Mouse (Mus musculus) testis, postnatal 10 days (tissue): ENCODE results near the gene Ephb1.

Experiments used
- DNase-seq: peaks from one replicate; pipeline ENCODE4 v3.0.0; 2021; ENCODE audit warnings: low spot score

Ephb1 gene

GRCm38 (mm10) chr9:102354561-102354973 lies at the start of gene Ephb1:
Gene Ephb1 (minus strand): TSS chr9:102354693.
- DNase-seq = peak; percentile 82

DNA sequence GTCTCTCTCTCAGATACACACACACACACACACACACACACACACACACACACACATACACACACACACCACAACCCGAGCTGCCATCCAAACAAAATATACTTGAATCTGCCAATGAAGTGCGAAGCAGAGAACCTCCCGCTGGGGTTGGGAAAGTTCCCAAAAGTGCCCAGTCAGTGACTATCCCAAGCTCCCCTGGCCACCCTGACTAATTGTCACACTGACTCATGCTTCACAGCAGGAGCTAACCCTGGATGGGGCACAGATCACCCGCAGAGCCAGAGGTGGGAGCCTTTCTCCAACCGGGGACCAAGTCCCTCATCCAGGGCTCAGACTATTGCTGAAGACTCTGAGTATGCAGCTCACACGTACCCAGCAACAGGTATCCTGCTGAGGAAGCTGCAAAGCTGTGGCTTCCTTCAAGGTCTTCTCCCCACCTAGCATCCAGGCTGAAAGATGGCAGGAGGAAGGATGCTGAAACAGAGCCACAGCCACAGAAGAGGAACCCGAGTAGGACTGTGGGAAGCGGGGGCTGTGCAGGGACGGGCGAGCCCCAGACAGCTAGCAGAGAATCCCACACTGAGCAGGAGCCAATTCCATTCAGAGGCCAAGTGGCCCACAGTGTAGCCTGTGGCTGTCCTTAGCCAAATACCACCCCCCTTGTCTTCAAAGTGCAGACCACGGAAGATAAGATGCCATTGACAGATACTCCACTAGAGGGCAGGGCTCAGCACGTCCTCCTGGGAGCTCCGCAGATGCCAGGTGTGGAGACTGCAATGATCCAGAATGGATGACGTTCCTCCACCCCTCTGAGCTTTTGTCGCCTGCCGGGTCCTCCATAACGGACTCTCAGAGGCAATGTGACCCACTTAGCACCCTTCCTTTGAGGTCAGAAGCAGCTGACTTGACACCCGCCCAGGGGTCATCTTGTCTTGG lies 48.9 kb upstream of the Ephb1 start:
- DNase-seq = peak; percentile 53

GRCm38 (mm10) chr9:102402671-102403070 lies 48.2 kb upstream of the Ephb1 start:
- DNase-seq = no peak

GRCm38 (mm10) chr9:102388266-102388665 lies 33.8 kb upstream of the Ephb1 start:
- DNase-seq = no peak

GRCm38 (mm10) chr9:102386816-102387215 lies 32.3 kb upstream of the Ephb1 start:
- DNase-seq = no peak

GRCm38 (mm10) chr9:102380235-102380634 lies 25.7 kb upstream of the Ephb1 start:
- no peak for DNase-seq

DNA sequence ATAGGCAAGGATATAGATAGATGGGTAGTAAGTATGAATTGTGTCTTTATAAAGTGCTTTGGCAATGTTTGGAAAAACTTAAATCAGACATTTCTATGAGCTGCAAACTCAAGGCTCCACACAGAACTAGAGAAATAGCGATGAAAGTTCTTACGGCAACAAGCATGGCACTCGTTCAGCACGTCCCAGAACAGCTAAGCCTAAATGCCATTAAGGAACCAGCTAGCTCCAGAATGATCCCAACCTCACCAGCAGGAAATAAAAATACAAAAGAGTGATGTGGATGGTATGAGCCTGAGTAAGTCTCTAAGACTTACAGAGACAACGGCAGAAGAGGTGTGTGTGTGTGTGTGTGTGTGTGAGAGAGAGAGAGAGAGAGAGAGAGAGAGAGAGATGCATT lies 20.2 kb upstream of the Ephb1 start:
- no peak for DNase-seq

- DNase-seq = no peak
Observed at GRCm38 (mm10) chr9:102373886-102374285, 19.4 kb upstream of the Ephb1 start.

GRCm38 (mm10) chr9:102371936-102372335 lies 17.4 kb upstream of the Ephb1 start:
- DNase-seq = peak; percentile 33

DNA sequence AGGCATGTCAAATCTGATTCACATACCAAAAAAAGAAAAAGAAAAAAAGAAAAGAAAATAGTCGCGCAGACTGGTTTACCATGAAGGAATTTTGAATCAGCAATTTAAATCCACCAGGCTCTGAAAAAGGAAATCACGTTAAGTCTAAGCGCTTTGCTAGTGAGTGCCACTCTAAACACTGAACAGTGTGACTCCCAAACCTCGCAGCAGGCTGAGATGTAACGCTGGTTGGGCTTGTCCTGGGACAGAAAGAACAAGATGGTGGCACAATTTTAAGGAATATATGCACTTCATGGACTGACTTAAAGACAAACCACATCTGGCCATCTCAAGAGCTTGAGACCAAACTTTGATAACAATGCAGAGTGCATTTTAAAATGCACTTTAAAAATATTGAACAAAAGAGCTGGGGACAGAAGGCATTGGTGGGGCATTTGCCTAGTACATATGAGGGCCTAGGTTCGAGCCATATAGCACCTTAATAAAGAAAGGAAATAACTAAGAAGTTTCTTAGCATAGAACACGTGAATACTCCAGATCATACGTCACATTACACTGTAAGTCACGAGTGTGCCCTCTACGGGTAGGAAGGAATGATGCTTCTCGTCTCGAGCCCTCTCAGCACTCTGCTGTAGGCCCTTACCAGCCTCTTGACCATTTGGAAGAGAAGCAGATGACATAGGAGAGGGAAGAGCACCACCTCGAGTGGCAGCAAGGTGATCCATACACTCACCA lies 16.7 kb upstream of the Ephb1 start:
- DNase-seq = peak; percentile 18

DNA sequence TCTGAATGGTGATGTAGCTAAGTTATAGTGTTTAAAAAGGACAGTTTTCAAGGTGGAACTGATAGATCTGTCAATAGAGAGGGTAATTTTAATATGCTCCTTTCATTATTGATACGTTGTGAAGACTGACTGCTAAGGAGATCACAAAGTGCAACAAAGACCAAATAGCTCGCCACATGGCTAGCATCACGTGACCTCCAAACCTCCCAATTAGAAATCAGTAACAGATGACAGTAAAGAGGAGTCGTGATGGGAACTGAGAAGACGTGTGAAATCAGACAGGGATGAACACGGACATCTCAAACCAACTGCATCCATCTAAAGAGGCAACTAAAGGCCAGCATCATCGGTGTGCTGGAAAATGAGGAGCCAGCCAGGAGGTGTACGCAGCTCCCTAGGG lies 15.6 kb upstream of the Ephb1 start:
- peak; percentile 16 for DNase-seq

- DNase-seq = peak; percentile 45
Observed at GRCm38 (mm10) chr9:102369141-102369540, 14.6 kb upstream of the Ephb1 start.

DNA sequence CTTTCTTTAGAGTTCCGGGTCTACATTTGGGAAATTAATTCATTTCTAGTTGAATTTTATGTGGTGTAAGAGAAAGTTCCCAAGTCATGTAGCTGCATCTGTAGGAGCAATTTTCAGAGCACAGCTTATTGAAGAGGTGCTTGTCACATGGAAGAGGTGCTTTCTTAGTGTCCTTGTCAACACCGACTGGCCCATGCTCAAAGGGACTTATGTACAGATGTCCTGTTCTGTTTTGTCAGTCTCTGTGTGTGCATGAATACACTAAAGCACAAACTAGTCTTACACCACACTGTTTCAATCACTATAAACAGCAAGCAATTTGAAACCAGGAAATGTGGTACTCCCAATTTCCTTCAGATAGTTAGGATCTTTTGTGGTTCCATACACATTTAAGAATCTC lies 13.3 kb upstream of the Ephb1 start:
- DNase-seq = peak; percentile 11

DNA sequence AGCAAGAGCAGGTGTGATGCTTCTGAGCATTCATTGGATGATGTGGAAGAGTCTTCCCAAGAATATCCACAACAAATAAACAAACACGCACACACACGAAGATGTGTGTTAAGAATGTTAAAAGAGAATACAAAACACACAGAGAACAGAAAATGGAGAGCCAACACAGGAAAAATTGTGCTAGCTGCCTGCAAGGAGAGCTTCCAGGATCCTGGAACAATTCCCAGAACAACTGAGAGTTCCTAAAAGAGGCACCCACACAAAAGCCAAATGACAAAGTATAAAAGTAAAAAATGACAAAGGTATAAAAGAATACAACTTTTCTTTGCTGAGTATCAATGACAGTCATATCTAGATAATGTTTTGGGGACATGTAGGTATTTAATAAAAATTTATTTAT lies 11.0 kb upstream of the Ephb1 start:
- DNase-seq = no peak

DNA sequence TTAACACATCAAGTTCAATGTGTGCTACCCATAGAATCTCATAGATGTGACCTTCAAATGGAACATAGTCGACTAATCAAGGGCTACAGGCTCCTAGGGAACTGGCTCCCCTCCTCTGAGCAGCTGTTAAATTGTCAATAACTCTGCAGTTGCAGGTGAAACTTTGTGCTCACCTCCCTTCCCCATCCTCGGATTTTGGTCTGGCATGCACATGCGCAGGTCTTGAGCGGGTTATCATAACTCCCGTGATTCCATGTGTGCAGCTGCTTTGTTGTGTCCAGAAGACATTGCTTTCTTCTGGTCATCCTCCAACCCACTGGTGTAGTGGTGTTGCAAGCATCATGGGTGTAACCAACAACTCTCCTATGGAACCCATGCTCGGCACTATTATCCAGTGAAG lies 4.8 kb upstream of the Ephb1 start:
- peak; percentile 15 for DNase-seq

DNA sequence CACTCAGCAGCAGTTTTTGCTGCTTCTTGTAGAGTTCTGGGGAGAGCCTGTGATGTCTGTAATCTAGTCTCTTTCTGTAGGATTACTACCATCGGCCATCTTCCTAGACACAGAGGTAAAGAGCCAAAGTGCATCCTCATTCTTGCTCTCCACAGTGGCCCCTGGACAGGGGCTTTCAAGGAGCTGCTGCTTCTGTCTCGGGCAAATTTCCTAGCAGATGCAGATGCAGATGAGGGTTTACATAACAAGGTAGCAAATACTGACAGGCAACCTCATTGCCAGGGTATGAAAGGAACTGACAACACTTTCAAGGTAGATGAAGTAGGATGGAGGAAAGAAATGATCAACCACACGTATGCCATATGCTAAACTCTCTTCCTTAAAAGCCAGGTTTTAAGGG lies 4.2 kb upstream of the Ephb1 start:
- DNase-seq = peak; percentile 5

- DNase-seq = no peak
Observed at GRCm38 (mm10) chr9:102358011-102358410, 3.5 kb upstream of the Ephb1 start.

- DNase-seq = peak; percentile 35
Observed at GRCm38 (mm10) chr9:102356516-102356915, 2.0 kb upstream of the Ephb1 start.

- peak; percentile 26 for DNase-seq
Observed at GRCm38 (mm10) chr9:102355726-102356125, 1.2 kb upstream of the Ephb1 start.

GRCm38 (mm10) chr9:102353636-102354491 lies 629 bp downstream of the Ephb1 start:
- DNase-seq = peak; percentile 69

- peak; percentile 53 for DNase-seq
Observed at GRCm38 (mm10) chr9:102353056-102353635, 1.3 kb downstream of the Ephb1 start.
